Mouse (Mus musculus) brown adipose tissue, adult 24 weeks (tissue): ENCODE results near the gene Fam89b. TPM values are rescaled to one million over a fixed set of nuclear protein-coding genes. Genes with fewer than 3 reads are reported as not detected.

Experiments
- H3K27ac ChIP-seq: fragments of 200-500 bp; replicated peaks from 2 replicates; pipeline ENCODE4 v1.5.1; 2012; ENCODE audit warnings: low read depth, mild to moderate bottlenecking, low read length
- H3K4me1 ChIP-seq: fragments of 200-500 bp; 2 replicates; pipeline ENCODE4 v1.6.1; 2012; ENCODE audit warnings: low read length, mixed read lengths; ENCODE audit not compliant: control insufficient read depth, insufficient read depth, insufficient read length
- H3K4me3 ChIP-seq: fragments of 200-500 bp; 2 replicates; pipeline ENCODE4 v1.5.1; 2012; ENCODE audit warnings: low read depth, mild to moderate bottlenecking, low read length, moderate library complexity; ENCODE audit not compliant: insufficient read depth
- polyA plus RNA-seq: library from polyadenylated mRNA; stranded (reverse); fragments of >200 nt; gene quantifications from 2 replicates; pipeline ENCODE4 v1.2.4, GENCODE M21; 2012; ENCODE audit not compliant: missing spikeins, insufficient read depth, insufficient read length

Gene Fam89b
- 55.7 and 58.4 TPM in 2 replicates for polyA plus RNA-seq

DNA sequence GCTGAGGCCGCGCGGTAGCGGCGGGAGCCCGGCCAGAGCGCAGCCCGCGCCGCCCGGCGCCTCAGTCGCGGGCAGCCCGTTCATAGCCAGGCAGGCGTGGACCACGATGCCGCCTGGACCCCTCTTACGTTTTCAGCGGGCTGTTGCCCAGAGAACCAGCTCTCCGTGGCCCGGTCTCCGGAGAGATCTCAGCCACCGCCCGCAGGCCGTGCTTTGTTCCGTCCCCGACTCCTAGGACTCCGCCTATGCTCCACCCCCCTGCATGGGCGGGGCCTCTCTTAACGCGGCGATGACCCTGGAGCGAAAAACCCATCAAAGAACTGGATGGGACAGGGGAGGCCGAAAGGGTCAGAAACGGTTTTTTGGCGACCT lies at the start of gene Fam89b:
Fam89b (minus strand) TSS at position 210 of the 372 bp plus-strand sequence.
- H3K4me1 ChIP-seq: peaks cover 11% of the 10 kb centered on the region
- peak within 1 kb of the TSS; percentile 73 for H3K27ac ChIP-seq
- peak within 1 kb of the TSS; percentile 82 for H3K4me3 ChIP-seq

DNA sequence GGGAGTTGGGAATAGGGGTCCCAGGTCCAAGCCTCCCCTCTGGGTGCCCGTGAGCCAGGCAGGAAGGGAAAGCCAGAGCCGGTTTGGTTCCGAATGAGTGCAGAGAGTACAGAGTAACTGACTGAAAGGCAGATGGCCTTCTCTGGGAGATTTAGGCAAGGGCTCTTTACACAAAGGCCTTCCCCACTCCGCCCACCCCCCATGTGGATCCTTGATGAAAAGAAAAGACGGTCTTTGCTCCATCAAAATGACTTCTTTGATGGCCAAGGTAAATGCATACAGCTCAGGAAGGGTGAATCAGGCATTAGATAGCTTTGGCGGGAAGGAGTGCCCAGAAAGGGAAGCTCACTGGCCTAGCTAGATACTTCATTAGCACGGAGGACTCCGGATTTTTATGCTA lies 48.9 kb upstream of the Fam89b start:
- no peak overlapping the region for H3K27ac ChIP-seq
- no peaks in the 10 kb centered on the region for H3K4me1 ChIP-seq
- no peak overlapping the region for H3K4me3 ChIP-seq

DNA sequence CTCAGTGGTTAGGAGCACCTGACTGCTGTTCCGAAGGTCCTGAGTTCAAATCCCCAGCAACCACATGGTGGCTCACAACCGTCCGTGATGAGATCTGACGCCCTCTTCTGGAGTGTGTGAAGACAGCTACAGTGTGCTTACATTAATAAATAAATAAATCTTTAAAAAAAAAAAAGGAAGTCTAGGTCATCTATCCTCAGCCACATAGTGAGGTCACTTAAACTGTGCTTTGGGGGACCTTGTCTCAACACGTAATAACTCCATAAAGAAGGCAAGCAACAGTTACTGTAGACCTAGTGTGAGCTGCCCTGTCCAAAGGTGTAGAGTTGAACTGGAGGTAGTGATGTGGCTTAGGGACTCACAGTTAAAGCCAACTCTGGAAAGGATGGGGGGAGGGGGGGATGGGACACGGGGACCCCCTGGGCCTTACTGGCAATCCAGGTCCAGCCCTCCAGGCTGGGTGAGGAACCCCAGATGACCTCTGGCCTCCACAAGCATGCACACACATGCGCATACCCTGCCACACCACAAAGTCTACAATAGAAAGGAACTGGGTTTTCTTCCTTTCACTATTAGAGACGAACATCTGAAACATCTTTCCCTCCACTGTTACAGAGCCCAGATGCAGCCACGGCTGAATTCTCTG lies 48.1 kb upstream of the Fam89b start:
- Histone ChIP-seq H3K27ac (no peak overlapping the region), H3K4me3 (no peak overlapping the region), H3K4me1 (no peaks in the 10 kb centered on the region)

DNA sequence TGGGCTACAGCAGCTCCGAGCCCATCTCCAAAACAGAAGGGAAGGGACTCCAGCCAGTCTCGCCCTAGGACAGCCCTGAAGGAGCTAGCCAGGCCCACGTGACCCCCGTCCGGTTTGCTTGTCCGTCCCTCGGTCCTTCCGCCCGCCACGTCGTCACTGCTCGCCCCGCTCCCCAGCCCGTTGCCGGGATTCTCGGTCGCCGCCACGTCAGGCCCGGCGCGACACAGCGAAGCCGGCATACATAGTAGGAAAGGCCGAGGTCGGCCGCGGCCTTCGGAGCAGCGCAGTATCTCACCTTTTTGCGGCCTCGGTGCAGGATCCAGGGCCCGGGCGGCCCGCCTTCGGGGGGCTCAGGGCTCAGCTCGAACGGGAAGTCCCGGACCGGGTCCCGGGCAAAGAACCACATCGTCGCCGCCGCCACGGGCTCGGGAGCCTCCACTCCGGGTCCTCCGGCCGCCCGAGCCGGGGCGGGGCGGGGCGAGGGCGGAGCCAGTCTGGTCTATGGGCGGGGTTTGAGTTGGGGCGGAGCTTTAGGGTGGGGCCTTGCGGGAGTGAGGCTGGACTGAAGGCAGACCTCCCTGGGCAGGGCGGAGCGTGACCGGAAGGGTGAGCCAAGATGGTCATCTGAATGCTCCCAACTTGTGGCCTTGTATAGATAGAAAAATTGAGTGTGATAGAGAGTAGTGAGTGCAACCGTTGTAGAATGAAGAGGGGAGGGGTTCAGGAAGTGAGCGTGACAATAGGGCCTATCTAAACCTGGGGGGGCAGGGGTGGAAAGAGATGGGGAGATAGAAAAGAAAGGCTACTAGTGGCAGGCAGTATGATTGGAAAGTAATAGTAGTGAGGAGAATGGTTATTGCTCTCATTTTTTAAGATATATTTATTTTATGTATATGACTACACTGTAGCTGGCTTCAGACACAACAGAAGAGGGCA lies 41.7 kb upstream of the Fam89b start, which contains the start of gene Scyl1:
Scyl1 (minus strand) TSS at position 495 of the 936 bp plus-strand sequence.
- H3K27ac ChIP-seq: peak within 1 kb of the TSS; percentile 81
- H3K4me1 ChIP-seq: peaks cover 7% of the 10 kb centered on the region
- H3K4me3 ChIP-seq: peak within 1 kb of the TSS; percentile 83

DNA sequence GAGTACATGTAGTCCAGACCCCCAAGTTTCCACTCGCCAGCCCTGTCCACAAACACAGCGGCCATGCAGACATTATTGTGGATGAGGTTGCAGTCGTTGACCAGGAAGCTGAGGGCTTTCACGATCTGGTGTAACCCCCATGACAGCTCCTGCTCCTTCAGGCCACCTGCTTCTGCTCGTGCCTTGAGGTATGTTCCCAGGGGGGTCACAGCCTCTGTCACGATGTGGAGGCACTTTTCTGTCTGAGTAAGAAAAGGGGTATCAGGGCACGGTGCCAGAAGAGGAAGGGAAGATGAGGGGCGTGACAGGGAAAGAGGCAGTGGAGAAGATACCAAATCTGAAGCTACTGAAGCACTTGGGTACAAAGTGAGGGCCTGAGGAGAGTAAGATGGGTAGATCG lies 40.9 kb upstream of the Fam89b start:
- Histone ChIP-seq H3K4me3 (peak overlapping the region; percentile 83), H3K4me1 (peaks cover 7% of the 10 kb centered on the region), H3K27ac (no peak overlapping the region)

DNA sequence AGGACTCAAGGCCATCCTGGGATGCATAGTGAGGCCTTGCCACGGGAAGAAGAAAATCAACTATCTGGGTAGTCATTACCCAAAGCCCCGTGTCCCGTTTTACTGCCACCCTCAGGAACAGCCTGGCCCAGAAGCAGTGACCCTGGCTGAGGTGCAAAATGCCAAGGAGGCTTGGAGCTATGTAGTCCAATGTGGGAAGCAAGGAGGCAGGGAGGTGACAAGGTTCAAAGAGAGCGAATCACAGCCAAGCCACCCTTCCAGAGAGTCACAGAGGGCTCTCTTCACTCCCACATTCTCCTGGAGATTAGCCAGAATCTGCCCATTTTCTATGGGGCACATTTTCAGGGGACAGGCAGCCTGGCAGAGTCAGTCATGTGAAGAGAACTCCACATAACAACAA lies 37.8 kb upstream of the Fam89b start:
- Histone ChIP-seq H3K4me3 (no peak overlapping the region), H3K4me1 (peaks cover 7% of the 10 kb centered on the region), H3K27ac (no peak overlapping the region)

DNA sequence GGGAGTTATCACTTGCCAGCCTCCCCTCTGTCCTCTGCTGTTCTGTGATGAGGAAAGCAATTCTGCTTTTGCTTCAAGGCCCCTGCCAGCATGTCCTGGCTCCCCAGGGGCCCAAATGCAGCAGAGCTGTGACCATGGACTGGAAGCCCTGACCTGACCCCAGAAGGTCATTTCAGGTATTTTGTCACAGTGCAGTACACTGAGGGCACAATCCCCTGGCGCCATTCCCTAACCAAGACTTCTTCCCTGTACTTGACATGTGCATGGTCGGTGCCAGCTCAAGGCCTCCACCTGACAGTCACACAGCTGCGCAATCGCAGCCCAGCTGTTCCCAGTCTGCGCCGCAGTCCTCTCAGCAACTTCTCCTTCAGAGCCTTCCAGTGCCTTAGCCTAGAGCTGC lies 33.7 kb upstream of the Fam89b start:
- H3K4me1 ChIP-seq: no peaks in the 10 kb centered on the region; the same call in 1 of the 2 replicates
- no peak overlapping the region for H3K27ac ChIP-seq
- no peak overlapping the region for H3K4me3 ChIP-seq

DNA sequence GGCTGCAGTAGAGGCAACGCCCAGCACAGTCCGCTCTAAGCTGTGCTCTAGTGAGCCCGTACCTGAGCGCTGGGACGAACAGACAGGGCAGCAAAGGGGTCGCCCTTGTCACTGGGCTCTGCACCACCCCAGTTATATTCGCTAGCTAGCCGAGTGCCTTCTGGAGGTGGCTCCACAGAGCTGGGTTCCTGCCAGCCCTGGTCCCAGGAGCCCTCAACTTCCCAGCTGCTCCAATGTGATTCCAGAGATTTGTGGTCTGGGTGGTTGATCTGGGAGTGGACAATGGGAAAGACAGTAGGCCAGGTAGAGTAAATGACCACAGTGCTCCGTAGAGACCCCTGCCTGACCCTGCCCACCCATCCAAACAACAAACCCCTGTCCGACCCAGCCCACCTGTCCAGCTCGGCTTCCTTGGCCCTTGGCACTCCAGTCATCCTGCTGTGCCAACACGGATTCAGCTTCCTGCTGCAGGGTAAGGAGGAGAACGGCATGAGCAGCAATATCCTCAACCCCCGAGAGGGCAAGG lies 29.5 kb upstream of the Fam89b start:
- Histone ChIP-seq H3K4me3 (no peak overlapping the region), H3K27ac (no peak overlapping the region), H3K4me1 (no peaks in the 10 kb centered on the region; the same call in 1 of the 2 replicates)

DNA sequence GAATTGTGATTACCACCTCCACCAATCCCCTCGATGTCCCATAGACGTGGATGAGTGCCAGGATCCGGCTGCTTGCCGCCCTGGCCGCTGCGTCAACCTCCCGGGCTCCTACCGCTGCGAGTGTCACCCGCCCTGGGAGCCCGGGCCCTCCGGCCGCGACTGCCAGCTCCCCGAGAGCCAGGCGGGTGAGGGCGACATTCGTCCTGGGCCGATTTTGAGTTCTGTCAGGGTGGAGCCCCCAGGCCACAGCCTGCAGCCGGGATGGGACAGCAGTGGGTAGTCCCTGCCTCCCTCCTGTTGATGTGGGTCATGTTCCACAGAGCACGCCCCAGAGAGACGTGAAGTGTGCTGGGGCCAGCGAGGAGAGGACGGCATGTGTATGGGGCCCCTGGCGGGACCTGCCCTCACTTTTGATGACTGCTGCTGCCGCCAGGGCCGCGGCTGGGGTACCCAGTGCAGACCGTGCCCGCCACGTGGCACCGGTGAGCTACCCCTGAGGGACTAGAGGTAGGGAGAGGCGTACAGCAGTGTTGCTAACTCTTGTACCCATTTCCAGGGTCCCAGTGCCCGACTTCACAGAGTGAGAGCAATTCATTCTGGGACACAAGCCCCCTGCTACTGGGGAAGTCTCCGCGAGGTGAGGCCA lies 27.7 kb upstream of the Fam89b start:
- Histone ChIP-seq H3K27ac (no peak overlapping the region), H3K4me3 (no peak overlapping the region), H3K4me1 (no peaks in the 10 kb centered on the region; the same call in 1 of the 2 replicates)

GRCm38 (mm10) chr19:5756321-5756985 lies 27.0 kb upstream of the Fam89b start:
- H3K4me1 ChIP-seq: no peaks in the 10 kb centered on the region; the same call in 1 of the 2 replicates
- H3K27ac ChIP-seq: no peak overlapping the region
- H3K4me3 ChIP-seq: no peak overlapping the region

DNA sequence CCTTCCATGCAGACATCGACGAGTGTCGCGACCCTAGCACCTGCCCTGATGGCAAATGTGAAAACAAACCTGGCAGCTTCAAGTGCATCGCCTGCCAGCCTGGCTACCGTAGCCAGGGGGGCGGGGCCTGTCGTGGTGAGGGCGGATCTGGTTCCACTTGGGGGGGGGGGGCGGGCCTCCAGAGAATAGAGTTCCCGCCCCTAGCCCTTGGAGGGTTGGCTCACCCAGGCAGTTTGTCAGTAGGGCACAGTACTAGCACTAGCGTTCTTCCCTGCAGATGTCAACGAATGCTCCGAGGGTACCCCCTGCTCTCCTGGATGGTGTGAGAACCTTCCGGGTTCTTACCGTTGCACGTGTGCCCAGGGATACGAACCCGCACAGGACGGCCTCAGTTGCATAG lies 22.3 kb upstream of the Fam89b start:
- no peak overlapping the region for H3K4me3 ChIP-seq
- no peaks in the 10 kb centered on the region; the same call in 1 of the 2 replicates for H3K4me1 ChIP-seq
- no peak overlapping the region for H3K27ac ChIP-seq

GRCm38 (mm10) chr19:5750951-5751350 lies 21.5 kb upstream of the Fam89b start:
- Histone ChIP-seq H3K4me1 (no peaks in the 10 kb centered on the region; the same call in 1 of the 2 replicates), H3K27ac (no peak overlapping the region)

DNA sequence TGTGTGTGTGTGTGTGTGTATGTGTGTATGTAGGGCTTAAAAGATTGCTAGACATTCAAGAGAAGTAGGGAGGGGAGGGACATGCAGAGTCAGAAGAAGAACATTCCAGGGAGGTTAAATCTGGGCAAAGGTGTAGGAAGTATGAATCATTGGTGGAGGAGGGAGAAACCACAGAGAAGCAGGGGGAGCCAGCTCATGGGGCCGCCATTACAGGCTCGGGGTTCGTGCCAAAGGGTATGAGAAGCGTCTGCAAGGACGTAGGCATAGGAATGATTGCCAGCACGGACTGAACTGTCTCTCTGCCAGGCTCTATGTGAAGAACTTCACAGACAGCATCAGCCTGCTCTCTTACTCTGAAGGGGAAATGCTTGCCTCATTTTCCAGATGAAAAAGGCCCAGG lies 20.0 kb upstream of the Fam89b start:
- Histone ChIP-seq H3K4me3 (no peak overlapping the region), H3K4me1 (no peaks in the 10 kb centered on the region; the same call in 1 of the 2 replicates), H3K27ac (no peak overlapping the region)

More at GRCm38 (mm10) chr19:5750951-5751350, 21.5 kb upstream of the Fam89b start:
- no peak overlapping the region for H3K4me3 ChIP-seq

- H3K4me3 ChIP-seq: no peak overlapping the region
- H3K27ac ChIP-seq: no peak overlapping the region
- peaks cover 3% of the 10 kb centered on the region for H3K4me1 ChIP-seq
These were observed 17.5 kb upstream of the Fam89b start for GRCm38 (mm10) chr19:5746907-5747363.
